Mouse (Mus musculus) cerebellum, adult 18-20 months (tissue): ENCODE data around the gene Hnrnpab.

Experiments
- DNase-seq, 2 experiments: peaks; one replicate each; pipeline ENCODE4 v3.0.0; 2021

The Hnrnpab gene

DNA sequence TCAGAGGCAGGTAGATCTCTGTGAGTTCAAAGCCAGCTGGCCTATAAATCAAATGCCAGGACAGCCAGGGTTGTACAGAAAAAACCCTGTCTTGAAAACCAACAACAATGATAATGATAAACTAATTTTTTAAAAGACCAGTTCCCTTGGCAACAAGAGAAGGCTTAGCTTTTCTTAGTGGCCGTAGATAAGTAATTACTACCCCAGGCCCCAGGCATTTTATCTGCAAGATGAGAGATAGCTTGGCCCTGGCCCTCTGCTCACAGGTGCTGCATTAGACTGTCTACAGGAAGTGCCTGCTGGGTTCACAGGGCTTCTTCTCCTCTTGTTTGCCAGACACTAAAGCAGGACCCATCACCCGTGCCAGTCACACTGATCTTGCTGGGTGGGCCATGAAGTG lies 51.6 kb downstream of the Hnrnpab start:
- no peak for DNase-seq

DNA sequence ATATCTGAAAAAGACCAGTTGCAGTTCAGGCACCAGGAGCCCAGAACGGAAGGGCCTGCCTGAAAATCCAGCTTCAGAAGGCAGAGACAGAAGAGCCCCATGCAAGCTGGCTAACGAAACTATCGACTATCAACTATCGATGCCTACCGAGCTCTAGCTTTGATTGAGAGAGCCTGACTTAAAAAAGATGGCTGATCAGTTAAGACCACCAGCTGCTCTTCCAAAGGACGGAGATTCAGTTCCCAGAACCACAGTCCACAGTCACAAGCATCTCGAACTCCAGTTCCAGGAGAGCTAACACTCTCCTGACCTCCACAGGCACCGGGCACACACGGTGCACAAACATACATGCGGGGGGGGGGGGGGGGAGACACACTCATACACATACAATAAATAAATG lies 52.1 kb downstream of the Hnrnpab start:
- no peak for DNase-seq

DNA sequence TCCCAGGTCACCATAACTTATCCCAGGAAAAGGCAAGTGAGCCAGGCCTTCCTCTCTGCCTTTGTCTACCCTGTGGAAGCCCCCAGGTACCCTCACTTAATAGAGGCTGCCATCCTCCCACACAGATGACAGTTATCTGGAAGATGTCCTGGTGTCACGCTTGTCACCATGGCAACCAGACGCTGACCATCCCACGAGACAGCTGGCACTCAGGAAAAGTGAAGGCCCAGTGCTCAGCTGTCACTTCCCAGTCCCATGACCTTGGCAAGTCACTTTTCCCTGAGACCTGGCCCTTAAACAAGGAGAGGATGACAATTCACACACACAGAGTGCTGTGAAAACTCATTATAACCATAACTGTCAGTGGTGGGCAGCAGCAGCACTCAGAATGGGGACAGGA lies 54.6 kb downstream of the Hnrnpab start:
- no peak for DNase-seq

DNA sequence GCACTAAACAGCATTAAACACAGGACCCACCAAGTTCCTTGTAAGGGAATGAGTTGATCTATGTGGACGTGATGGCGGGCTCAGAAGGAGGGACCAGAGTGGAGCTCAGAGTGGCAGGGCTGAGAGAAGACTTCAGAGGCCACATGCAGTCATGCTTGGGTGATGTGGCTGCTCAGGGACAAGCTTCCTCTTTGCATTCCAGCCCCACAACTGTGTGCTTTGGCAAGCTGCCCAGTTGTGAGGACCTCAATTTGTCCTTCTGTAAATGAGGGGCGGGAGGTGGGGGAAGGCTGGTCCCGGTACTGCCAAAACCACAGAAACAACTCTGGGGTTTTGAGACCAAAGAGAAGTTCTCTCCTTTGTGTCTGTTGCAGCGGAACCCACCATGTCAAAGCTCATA lies 55.4 kb downstream of the Hnrnpab start:
- no peak for DNase-seq
